Mouse (Mus musculus) intestine, embryonic 14.5 days (tissue): Measurements from ENCODE around the gene BC004004. TPM values are rescaled to one million over a fixed set of nuclear protein-coding genes. Genes with fewer than 3 reads are reported as not detected.

Experiments
- ATAC-seq: fragments of 200-750 bp; cut with Nextera tagmentation; replicated peaks from 2 replicates; pipeline ENCODE4 v1.8.0; 2017; ENCODE audit warnings: low read depth, moderate number of reproducible peaks, moderate TSS enrichment, moderate library complexity; ENCODE audit not compliant: low FRiP score, low TSS enrichment
- DNase-seq: peaks from one replicate; pipeline ENCODE4 v3.0.0-alpha.2; 2018; ENCODE audit warnings: low spot score
- H3K27ac ChIP-seq: fragments of 300-500 bp; sonication (generic); 2 replicates; pipeline ENCODE4 v1.5.1; 2014; ENCODE audit warnings: low read depth, mild to moderate bottlenecking, control low read depth
- H3K27me3 ChIP-seq: fragments of 300-500 bp; sonication (generic); replicated peaks from 2 replicates; pipeline ENCODE4 v1.6.1; 2014; ENCODE audit warnings: low read length, control low read depth; ENCODE audit not compliant: control insufficient read depth, insufficient read depth
- H3K36me3 ChIP-seq: fragments of 300-500 bp; sonication (generic); 2 replicates; pipeline ENCODE4 v1.6.1; 2014; ENCODE audit warnings: low read length, control low read depth; ENCODE audit not compliant: control insufficient read depth, insufficient read depth
- H3K4me1 ChIP-seq: fragments of 300-500 bp; sonication (generic); replicated peaks from 2 replicates; pipeline ENCODE4 v1.6.1; 2014; ENCODE audit warnings: low read length, control low read depth, mixed read lengths; ENCODE audit not compliant: control insufficient read depth, insufficient read depth
- H3K4me2 ChIP-seq: fragments of 300-500 bp; sonication (generic); 2 replicates; pipeline ENCODE4 v1.6.1; 2014; ENCODE audit warnings: low read length
- H3K4me3 ChIP-seq: fragments of 300-500 bp; sonication (generic); 2 replicates; pipeline ENCODE4 v1.5.1; 2014; ENCODE audit warnings: low read depth, low read length, control low read depth, mixed read lengths
- H3K9ac ChIP-seq: fragments of 300-500 bp; sonication (generic); 2 replicates; pipeline ENCODE4 v1.6.1; 2014; ENCODE audit warnings: mild to moderate bottlenecking, low read length
- H3K9me3 ChIP-seq: fragments of 300-500 bp; sonication (generic); 2 replicates; pipeline ENCODE4 v1.6.1; 2016; ENCODE audit warnings: low read length, control low read depth; ENCODE audit not compliant: control insufficient read depth
- WGBS: fragments of 180-500 bp; shearing (Covaris S2); extraction: QIAGEN DNeasy Blood & Tissue Kit; methylation state at CpG from one replicate; pipeline ENCODE4 v1.1.7; 2014; 5-methylcytosine and 5-hydroxymethylcytosine counted together
- polyA plus RNA-seq: library from polyadenylated mRNA; unstranded; fragments of >200 nt; fragmentation: Nextera tagmentation; extraction: Ambion mirVana; gene quantifications from 2 replicates; pipeline ENCODE4 v1.2.1, GENCODE M21; 2014

Gene BC004004
- 72.4 and 77.4 TPM in 2 replicates for polyA plus RNA-seq

DNA sequence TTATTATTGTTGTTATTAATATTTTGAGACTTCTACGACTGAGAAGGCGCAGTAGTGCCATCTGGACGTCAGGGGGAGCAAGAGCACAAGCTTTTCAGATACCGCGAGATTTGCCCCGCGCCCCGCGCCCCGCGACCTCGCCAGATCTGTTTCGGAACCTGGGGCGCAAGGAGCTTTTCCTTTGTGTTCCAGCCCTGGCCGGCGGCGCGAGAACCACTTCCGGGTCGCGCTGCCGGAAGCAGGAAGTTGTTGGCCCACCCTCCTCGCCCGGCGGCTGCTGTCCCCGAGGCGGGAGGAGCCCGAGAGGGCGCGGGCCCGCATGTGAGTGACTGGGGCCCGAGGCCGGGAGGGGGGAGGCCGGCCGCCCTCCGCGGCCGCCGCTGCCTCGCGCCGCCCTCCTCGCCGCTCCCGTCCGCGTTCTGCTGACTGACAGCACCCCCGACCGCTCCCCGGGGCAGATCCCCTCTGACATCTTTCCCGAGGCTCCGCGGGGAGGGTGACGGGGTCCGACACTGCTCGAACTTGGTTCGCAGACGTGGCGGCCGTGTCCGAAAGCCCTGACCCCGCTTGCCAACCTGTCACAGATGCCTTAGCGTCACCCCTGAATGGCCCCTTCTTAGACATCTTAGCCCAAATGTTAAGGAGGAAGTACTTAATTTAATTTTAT is at the start of gene BC004004:
TSS of gene BC004004 (plus strand) at position 107 of the 667 bp plus-strand sequence.
- peak; percentile 96 for DNase-seq
- peak within 1 kb of the TSS; percentile 86 for H3K4me2 ChIP-seq
- peak within 1 kb of the TSS; percentile 73 for H3K4me3 ChIP-seq
- peaks cover 17% of the 10 kb centered on the region for H3K4me1 ChIP-seq
- no peaks in the 10 kb centered on the region for H3K36me3 ChIP-seq
- H3K27me3 ChIP-seq: no peaks in the 10 kb centered on the region
- ATAC-seq: peak; percentile 91
- peak within 1 kb of the TSS; percentile 90 for H3K27ac ChIP-seq
- no peaks in the 10 kb centered on the region for H3K9me3 ChIP-seq
- WGBS: under 1% methylated on average over 61 of the region's 63 CpGs
- peak within 1 kb of the TSS; percentile 95 for H3K9ac ChIP-seq

DNA sequence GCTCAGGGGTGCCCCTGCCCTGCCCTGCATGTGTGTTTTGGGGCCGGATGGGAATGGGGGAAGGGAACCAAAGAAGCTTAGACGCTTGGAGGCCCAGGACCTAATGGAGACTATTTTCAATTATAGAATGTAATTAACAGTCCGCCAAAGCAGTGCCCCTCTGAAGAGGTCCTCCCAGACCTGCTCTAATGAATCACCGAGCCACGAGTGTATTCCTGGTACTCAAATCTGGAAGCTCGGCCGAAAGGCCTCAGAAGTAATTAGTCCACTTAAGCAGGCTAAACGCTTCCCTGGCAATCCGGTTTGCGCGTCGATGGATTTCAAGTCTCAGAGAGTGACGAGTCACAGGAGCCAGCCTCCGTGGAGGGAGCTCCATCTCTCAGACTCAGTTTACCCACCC is 48.0 kb upstream of the BC004004 start:
- no peaks in the 10 kb centered on the region for H3K36me3 ChIP-seq
- no peak for ATAC-seq
- no peak overlapping the region for H3K4me2 ChIP-seq
- no peak overlapping the region for H3K9ac ChIP-seq
- H3K4me1 ChIP-seq: no peaks in the 10 kb centered on the region
- 74% methylated on average over 14 of the region's 14 CpGs for WGBS
- no peaks in the 10 kb centered on the region for H3K9me3 ChIP-seq
- H3K27me3 ChIP-seq: no peaks in the 10 kb centered on the region
- H3K4me3 ChIP-seq: no peak overlapping the region
- H3K27ac ChIP-seq: no peak overlapping the region
- no peak for DNase-seq

DNA sequence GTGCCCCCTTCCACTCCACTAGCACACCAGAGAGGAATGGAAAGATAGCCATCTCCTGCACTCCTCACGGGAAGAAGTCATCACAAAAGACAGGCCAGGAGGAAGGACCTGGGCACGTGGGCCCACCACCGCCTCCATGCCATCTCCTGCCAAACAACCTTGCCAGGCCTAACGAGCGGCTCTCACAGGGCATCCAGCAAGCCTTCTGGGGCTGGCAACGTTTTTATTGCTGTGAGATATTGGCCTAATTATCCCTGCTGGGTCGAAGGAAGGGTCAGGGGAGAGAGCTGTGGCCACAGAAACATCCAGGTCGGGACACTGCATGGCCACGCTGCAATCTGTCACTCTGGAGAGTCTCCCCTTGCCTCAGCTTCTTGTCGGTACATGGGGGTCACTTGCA is 37.5 kb upstream of the BC004004 start:
- WGBS: 71% methylated on average over 10 of the region's 10 CpGs
- H3K36me3 ChIP-seq: no peaks in the 10 kb centered on the region

DNA sequence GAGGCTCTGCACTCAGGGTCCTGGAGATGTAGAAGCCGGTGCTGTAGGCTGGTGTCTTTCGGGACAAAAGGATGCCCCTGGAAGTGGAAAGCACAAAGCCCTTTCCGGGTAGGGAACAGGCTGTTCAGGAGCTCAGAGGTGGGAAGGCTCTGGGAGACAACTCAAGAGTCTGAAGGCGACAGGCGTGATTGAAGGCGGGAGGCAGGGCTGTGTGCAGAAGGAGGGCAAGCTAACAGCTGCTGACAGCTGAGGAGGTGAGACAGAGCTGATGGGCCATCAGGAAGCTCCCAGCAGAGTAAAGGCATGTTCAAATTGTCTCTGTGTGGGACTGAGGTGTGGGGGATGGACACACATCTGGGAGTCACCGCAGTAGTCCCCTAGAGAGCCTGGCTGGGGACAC is 32.5 kb upstream of the BC004004 start:
- H3K36me3 ChIP-seq: no peaks in the 10 kb centered on the region
- ATAC-seq (no peak), DNase-seq (no peak)
- peaks cover 8% of the 10 kb centered on the region; the same call in 1 of the 2 replicates for H3K27me3 ChIP-seq
- no peak overlapping the region for H3K4me3 ChIP-seq
- H3K9ac ChIP-seq: no peak overlapping the region
- WGBS: 62% methylated on average over 7 of the region's 7 CpGs
- no peak overlapping the region for H3K27ac ChIP-seq
- H3K9me3 ChIP-seq: no peaks in the 10 kb centered on the region
- peaks cover 7% of the 10 kb centered on the region; the same call in 1 of the 2 replicates for H3K4me1 ChIP-seq
- no peak overlapping the region for H3K4me2 ChIP-seq

More for the DNA sequence above, 37.5 kb upstream of the BC004004 start:
- no peak for DNase-seq
- no peaks in the 10 kb centered on the region for H3K9me3 ChIP-seq
- H3K4me2 ChIP-seq: no peak overlapping the region
- ATAC-seq: no peak
- H3K27me3 ChIP-seq: no peaks in the 10 kb centered on the region
- H3K9ac ChIP-seq: no peak overlapping the region
- no peak overlapping the region for H3K27ac ChIP-seq
- no peak overlapping the region for H3K4me3 ChIP-seq
- H3K4me1 ChIP-seq: no peaks in the 10 kb centered on the region

DNA sequence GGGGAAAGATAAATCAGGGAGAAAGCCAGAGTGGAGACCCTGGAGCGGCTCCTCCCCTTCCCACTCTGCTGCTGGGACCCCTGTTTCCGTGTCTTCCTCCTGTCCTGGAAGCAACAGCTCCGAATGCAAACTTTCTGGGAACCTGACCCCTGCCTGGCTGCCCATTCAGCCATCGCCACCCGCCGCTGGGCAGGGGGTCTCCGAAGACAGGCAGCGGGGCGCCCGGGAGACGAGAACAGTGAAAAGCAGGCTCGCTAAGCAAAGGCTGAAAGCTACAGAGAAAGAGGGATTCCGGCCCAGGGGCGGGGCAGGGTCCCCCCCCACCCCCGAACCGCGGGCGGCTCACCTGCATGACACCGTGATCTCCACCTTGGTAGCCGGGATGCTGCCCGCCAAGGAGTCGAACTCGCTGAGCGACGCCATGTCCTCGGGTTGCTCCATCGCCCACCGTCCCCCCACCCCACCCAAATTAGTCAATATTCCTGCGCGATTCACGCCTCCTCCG is 31.3 kb upstream of the BC004004 start:
- peak overlapping the region; percentile 58 for H3K9ac ChIP-seq
- H3K4me2 ChIP-seq: peak overlapping the region; percentile 99
- peak overlapping the region; percentile 63 for H3K4me3 ChIP-seq
- peak; percentile 68 for DNase-seq
- H3K9me3 ChIP-seq: no peaks in the 10 kb centered on the region
- ATAC-seq: 0 out of 2 replicates have a peak, but pooled peaks have one; percentile 28
- H3K27ac ChIP-seq: no peak overlapping the region
- H3K27me3 ChIP-seq: peaks cover 8% of the 10 kb centered on the region; the same call in 1 of the 2 replicates
- 2% methylated on average over 32 of the region's 32 CpGs for WGBS
- no peaks in the 10 kb centered on the region for H3K36me3 ChIP-seq
- peaks cover 7% of the 10 kb centered on the region; the same call in 1 of the 2 replicates for H3K4me1 ChIP-seq

DNA sequence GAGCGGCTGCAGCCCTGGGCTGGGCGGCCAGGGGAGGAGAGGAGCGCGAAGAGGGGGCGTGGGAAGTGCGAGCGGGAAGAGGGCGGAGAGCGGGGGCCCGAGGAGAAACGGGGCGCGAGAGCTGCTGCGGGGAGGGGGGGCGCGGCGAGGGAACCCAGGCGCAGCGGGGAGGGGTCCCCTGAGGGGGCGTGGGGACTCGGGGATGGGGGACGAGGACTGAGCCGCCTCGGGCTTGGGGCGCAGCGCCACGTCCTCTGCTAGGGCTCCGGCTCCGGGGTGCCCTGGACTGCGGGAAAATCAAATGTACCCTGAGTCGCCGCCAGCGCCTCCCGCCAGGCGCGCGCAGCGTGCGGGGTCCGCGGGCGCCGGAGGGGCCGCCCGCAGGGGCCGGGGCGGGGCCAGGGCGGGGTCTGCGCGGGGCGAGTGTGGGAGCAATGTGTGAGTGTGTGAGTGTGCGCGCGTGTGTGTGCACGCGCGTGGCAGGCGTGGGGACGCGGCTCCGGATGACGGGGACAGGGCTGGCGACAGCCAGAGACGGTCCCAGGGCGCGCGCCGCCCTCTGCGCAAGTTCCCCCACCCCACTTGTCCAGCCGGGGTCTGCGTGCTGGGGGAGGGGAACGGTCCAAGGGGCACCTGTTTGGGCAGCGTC is 30.7 kb upstream of the BC004004 start, which contains the start of gene Cpne5:
TSS of gene Cpne5 (minus strand) at position 396 of the 649 bp plus-strand sequence.
- H3K4me3 ChIP-seq: peak within 1 kb of the TSS; percentile 63
- DNase-seq (peak; percentile 74), ATAC-seq (peak; percentile 67)
- H3K27ac ChIP-seq: no peak within 1 kb of the TSS
- H3K9ac ChIP-seq: peak within 1 kb of the TSS; percentile 58
- H3K9me3 ChIP-seq: no peaks in the 10 kb centered on the region
- H3K27me3 ChIP-seq: peaks cover 8% of the 10 kb centered on the region; the same call in 1 of the 2 replicates
- peaks cover 7% of the 10 kb centered on the region; the same call in 1 of the 2 replicates for H3K4me1 ChIP-seq
- under 1% methylated on average over 56 of the region's 73 CpGs for WGBS
- no peaks in the 10 kb centered on the region for H3K36me3 ChIP-seq
- peak within 1 kb of the TSS; percentile 99 for H3K4me2 ChIP-seq

DNA sequence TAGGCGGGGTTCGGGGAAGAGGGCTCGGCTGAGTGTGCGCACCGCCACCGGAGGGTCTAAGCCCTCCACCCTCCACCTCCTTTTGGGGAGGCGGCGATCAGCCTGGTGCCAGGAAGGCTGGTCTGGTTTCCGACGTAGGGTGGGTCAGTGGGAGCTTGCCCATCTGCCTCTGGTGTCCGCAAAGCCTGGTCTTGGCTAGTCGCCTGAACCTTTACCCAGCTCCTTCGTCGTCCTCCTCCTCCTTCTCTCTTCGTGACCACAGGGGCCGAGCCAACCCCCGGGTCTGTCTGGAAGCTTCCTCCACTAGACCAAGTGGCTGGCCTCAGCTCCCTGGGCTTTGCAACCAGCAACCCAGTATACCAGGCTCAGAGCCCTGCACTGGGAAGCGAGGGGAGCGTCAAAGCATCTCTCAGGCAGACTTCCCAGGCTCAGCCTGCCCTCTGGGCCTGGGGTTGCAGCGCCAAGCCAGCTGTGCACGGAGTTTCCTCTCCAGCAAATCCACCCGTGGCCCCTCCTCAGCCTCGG is 30.1 kb upstream of the BC004004 start:
- peak overlapping the region; percentile 63 for H3K4me3 ChIP-seq
- no peak for ATAC-seq
- H3K36me3 ChIP-seq: no peaks in the 10 kb centered on the region
- DNase-seq: peak; percentile 72
- H3K27me3 ChIP-seq: peaks cover 8% of the 10 kb centered on the region; the same call in 1 of the 2 replicates
- WGBS: 3% methylated on average over 23 of the region's 23 CpGs
- H3K4me2 ChIP-seq: peak overlapping the region; percentile 99
- H3K27ac ChIP-seq: no peak overlapping the region
- H3K9me3 ChIP-seq: no peaks in the 10 kb centered on the region
- H3K9ac ChIP-seq: peak overlapping the region; percentile 58; the same call in 1 of the 2 replicates
- H3K4me1 ChIP-seq: peaks cover 7% of the 10 kb centered on the region; the same call in 1 of the 2 replicates

DNA sequence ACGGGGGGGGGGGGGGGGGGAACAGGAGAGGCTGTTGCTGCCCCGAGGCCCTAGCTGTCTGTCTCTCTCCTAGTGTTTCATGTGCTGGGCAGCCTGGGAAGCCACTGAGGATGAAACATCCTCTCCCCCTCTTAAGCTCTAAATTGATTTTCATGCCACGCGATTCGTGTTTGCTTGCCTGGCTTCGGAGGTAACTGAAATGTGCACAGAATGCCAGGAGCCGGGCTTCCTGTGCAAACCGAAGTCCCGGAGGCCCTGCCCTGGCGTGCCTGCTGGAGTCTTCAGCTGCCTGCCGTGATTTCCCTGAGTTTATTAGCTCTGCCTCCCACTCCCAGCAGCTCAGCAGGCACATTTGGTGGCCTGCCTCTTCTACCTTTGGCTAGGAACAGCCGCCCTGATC is 23.7 kb upstream of the BC004004 start:
- Histone ChIP-seq H3K9me3 (no peaks in the 10 kb centered on the region), H3K36me3 (peaks cover 7% of the 10 kb centered on the region), H3K27me3 (no peaks in the 10 kb centered on the region), H3K4me2 (no peak overlapping the region), H3K4me3 (no peak overlapping the region), H3K27ac (no peak overlapping the region), H3K9ac (no peak overlapping the region), H3K4me1 (0 out of 2 replicates have a peak, but pooled peaks cover 8% of the 10 kb centered on the region)
- WGBS: 25% methylated on average over 12 of the region's 12 CpGs
- no peak for ATAC-seq
- DNase-seq: no peak
